Mouse (Mus musculus): ENCODE measurements at regions not wholly inside any gene's neighbourhood (a gene's known extent, or its start where the extent isn't known, plus 50 kb on each side); places are given as distances from the start of the nearest gene placed in this dataset.

DNA sequence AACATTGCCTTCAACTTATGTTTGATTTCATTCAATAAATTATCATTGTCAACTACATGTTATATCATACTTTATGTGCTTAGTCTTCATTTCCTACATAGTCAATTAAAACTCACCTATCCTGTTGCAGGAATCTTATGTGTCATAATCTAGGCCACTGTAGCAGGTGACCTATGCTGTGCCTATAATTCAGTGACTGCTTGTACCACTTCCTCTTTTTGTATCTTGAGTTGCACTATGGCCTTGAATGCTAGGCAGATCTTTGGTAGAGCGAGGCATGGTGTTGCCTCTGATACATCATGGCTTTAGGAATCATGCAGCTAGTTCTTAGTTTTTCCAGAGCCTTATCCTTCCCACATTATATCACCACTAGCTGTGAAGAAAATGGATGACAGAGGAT lies 682.8 kb downstream of the Lrriq3 start:
- TF ChIP-seq CTCF (IDR thresholded peaks at IDR 0.05; ENCODE audit: borderline replicate concordance, extremely low read depth, insufficient read depth, insufficient read length): no peak
- TF ChIP-seq POLR2A (IDR thresholded peaks at IDR 0.05; ENCODE audit: borderline replicate concordance, extremely low read depth, insufficient read depth, insufficient read length, poor library complexity, severe bottlenecking): no peak
